Mouse (Mus musculus): ENCODE data around the gene Rps6kb2.

The Rps6kb2 gene

DNA sequence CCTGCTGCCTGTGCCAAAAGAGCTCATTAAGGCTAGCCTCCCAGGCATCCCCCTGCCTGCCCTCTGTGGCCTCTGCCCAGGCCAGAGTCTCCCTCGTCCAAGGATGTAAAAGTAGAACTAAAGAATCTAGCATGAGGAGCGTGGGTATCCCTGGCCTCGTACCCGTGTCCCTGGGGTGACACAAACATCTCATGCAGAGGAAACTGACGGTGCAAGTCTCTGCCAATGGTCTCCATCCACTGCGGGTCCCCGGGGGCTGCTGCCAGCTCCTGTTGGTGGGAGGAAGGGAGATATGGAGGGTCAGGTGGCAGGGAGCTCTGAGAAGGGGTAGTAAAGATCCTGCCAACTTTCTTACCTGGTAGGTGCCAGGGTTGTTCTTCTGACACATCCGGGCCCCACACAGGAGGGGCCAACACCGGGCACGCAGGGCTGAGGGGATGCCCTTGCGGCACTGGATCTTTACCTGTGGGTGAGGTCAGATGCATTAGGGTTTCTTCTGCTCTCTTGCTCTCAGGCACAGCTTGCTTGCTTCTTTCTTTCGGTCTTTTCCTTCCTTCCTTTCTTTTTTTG lies 26.0 kb upstream of the Rps6kb2 start:
- DNase-seq (ENCODE audit: low read depth, low spot score): peak; percentile 49

GRCm38 (mm10) chr19:4187303-4187702 lies 24.1 kb upstream of the Rps6kb2 start:
- DNase-seq (ENCODE audit: low read depth, low spot score): no peak

- peak; percentile 88 for DNase-seq (ENCODE audit: low read depth, low spot score)
Observed at GRCm38 (mm10) chr19:4184976-4185975, 22.1 kb upstream of the Rps6kb2 start.

DNA sequence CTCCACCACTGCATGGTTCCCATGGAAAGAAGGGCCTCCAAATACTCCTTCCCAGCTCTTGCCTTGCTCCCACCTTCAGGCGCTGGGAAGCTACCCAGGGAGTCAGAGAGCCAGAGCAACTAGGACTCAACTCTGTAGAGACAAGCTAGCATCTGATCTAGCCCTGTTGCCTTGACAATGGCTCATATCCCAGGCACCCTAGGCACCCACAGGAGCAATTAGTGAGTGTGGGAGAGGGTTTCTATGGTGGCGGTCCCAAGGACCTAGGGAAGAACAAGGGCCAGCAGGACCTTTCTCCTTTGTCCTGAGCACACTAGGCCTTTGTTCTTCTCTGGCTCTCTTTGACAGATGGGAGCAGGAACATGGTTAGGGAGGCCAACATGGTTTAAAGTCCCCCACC lies 20.5 kb upstream of the Rps6kb2 start:
- no peak for DNase-seq (ENCODE audit: low read depth, low spot score)

GRCm38 (mm10) chr19:4181892-4182291 lies 18.7 kb upstream of the Rps6kb2 start:
- peak; percentile 77 for DNase-seq (ENCODE audit: low read depth, low spot score)

DNA sequence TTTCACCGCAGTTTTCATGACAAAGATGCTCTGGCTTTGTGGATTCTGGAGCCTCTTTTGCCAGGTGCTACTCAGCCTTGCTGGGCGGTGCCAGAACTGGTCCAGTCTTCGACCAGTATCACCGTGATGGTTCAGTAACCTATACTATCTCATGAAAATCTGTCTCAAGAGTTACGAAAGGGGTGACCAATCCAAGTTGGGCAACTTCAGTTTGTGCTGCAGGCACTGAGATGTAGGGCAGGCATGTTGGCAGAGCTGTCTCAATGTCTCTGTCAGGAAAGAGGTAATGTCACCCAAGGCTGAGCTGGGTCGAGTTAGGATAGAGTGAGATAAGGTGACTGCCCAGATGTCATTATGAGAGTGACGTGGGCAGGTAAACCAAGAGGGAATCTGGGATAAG lies 17.3 kb upstream of the Rps6kb2 start:
- DNase-seq (ENCODE audit: low read depth, low spot score): no peak

- DNase-seq (ENCODE audit: low read depth, low spot score): no peak
Observed at GRCm38 (mm10) chr19:4175368-4175947, 12.3 kb upstream of the Rps6kb2 start, which contains the start of gene Carns1. Gene Carns1 (minus strand): TSS chr19:4175479.

- no peak for DNase-seq (ENCODE audit: low read depth, low spot score)
Observed at GRCm38 (mm10) chr19:4172925-4173324, 9.8 kb upstream of the Rps6kb2 start.

- no peak for DNase-seq (ENCODE audit: low read depth, low spot score)
Observed at GRCm38 (mm10) chr19:4171393-4172290, 8.5 kb upstream of the Rps6kb2 start.

GRCm38 (mm10) chr19:4170723-4171392 lies 7.7 kb upstream of the Rps6kb2 start:
- DNase-seq (ENCODE audit: low read depth, low spot score): no peak

DNA sequence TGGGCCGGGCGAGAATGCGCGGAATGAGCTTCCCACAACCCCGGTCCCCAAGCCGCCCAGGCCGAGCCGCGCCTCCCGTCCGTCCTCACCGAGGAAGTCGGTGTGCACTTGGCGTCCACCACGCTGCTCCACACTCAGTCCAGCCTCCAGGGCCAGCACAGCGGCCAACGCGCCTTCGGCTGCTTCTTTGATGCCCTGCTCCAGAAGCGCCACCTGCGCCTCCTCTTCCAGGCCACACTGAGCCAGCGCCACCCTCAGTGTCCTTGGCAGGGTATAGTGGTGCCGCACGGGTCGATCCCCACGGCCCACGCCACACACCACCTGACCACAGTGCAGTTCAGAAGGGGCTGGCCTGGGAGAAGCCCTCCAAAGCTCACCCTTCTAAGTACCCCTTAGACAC lies 6.7 kb upstream of the Rps6kb2 start:
- no peak for DNase-seq (ENCODE audit: low read depth, low spot score)

- peak; percentile 99 for DNase-seq (ENCODE audit: low read depth, low spot score)
Observed at GRCm38 (mm10) chr19:4169378-4169784, 6.2 kb upstream of the Rps6kb2 start.

- no peak for DNase-seq (ENCODE audit: low read depth, low spot score)
Observed at GRCm38 (mm10) chr19:4166678-4167476, 3.7 kb upstream of the Rps6kb2 start.

DNA sequence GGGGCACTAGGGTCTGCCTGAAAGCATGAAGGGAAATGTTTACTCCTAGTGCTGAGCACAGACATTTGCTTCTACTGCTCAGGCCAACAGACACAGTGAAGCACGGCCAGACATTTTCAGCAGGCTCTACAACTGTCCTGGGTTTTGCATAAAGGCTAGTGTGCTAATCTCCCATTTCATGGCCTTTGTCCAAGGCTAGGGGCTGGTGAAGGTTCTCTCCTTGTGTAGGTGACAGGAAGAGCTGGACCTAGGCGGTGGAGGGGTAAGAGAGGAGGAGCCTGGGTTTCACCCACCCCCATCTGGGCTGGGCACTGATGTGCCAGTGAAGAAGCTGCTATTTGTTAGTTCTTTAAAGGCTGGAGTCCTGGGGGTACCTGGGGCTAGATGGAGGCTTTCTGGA lies 1.6 kb upstream of the Rps6kb2 start:
- no peak for DNase-seq (ENCODE audit: low read depth, low spot score)

DNA sequence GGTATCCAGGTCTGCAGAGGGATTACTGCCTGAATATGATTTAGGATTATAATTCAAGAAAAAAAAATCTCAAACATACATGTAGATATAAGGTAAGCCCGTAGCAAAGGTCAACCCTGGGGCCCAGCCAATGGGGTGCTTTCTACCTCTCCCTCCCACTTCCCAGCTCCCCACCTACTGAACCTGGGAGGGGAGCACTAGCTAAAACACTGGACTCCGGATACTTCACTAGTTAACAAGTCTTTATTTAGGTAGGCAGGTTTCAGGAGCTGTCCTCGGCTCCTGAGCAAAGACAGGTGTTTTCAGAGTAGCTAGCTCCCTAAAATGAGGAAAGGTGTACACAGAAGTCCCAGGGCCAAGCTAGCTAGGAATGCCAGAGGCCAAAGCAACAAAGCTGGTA lies 946 bp upstream of the Rps6kb2 start:
- DNase-seq (ENCODE audit: low read depth, low spot score): no peak

- DNase-seq (ENCODE audit: low read depth, low spot score): no peak
Observed at GRCm38 (mm10) chr19:4163543-4163887, 361 bp upstream of the Rps6kb2 start.

DNA sequence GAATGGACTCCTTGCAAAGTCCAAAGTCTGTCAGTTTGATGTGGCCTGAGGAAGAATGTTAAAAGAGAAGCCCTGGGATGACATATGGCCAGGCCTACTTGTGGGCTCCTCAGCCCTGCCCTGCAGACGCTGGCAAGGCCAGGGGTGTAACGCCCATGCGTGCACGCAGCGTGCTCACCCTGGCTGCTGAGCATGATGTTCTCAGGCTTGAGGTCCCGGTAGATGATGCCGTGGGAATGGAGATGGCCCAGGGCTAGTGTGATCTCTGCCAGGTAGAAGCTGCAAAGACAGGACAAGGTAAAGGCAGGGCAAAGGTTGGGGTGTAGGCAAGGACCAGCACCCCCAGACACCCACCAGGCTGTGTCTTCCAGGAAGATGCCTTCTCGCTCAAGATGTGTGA lies 4.1 kb downstream of the Rps6kb2 start:
- no peak for DNase-seq (ENCODE audit: low read depth, low spot score)

- no peak for DNase-seq (ENCODE audit: low read depth, low spot score)
Observed at GRCm38 (mm10) chr19:4156771-4157170, 6.4 kb downstream of the Rps6kb2 start.

- DNase-seq (ENCODE audit: low read depth, low spot score): peak; percentile 32
Observed at GRCm38 (mm10) chr19:4156073-4156579, 7.0 kb downstream of the Rps6kb2 start.

Data from CD4-positive helper T cell, adult 2 months (primary cell).